Mouse (Mus musculus): ENCODE results near the gene Tfip11.

DNA sequence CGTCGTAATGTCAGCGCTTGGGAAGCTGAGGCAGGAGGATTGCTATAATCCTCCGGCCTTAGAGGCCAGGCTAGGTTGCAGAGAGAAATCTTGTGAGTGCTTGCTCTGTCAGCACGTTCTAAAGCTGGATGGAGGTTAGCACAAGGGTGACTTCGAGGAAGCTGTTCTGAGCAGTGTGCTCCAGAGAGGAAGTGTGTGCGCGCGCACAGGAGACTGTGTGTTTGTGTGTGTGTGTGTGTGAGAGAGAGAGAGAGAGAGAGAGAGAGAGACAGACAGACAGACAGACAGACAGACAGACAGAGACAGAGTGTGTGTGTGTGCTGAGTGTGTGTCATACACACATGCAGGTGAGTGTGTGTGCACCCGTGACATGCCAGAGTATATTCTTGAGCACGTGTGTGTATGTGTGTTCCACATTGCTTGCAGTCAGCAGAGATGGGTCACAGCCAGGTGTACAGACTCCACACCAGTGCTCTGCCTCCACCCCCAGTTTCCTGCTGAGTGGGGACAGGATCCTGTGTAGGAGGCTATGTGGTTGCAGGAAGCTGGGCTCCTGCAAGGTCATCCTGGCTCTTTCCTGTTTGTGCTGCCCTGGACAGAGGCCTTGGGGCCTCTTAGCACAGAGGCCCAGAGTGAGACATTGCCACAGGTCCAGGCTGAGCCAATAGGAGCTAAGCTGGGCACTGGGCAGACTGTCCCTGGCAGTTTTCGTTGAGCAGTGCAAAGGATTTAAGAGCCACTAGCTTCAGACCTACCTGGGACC is 27.8 kb upstream of the Tfip11 start:
- TF ChIP-seq CTCF (IDR thresholded peaks at IDR 0.05; ENCODE audit: low read depth, low read length) = no peak
- no peak for TF ChIP-seq POLR2A (IDR thresholded peaks at IDR 0.05; ENCODE audit: borderline replicate concordance, low read depth, low read length)
